Mouse (Mus musculus) midbrain, embryonic 16.5 days (tissue): ENCODE results near the gene Smurf2. TPM values are rescaled to one million over a fixed set of nuclear protein-coding genes. Genes with fewer than 3 reads are reported as not detected.
A peak's percentile ranks its signal among the peaks of the same experiment; 100 is the strongest.

Experiments
- ATAC-seq: fragments of 200-750 bp; cut with Nextera tagmentation; 2 replicates; pipeline ENCODE4 v1.8.0; 2017; ENCODE audit warnings: moderate TSS enrichment
- H3K27ac ChIP-seq: fragments of 300-500 bp; sonication (generic); 2 replicates; pipeline ENCODE4 v1.5.1; 2014; ENCODE audit warnings: mild to moderate bottlenecking, low read length, mixed read lengths
- H3K27me3 ChIP-seq: fragments of 300-500 bp; sonication (generic); 2 replicates; pipeline ENCODE4 v1.6.1; 2014; ENCODE audit warnings: low read depth, low read length, mixed read lengths; ENCODE audit not compliant: control insufficient read depth, insufficient read depth
- H3K36me3 ChIP-seq: fragments of 300-500 bp; sonication (generic); 2 replicates; pipeline ENCODE4 v1.6.1; 2014; ENCODE audit warnings: mild to moderate bottlenecking, low read length, moderate library complexity, mixed read lengths; ENCODE audit not compliant: control insufficient read depth, insufficient read depth
- H3K4me1 ChIP-seq: fragments of 300-500 bp; sonication (generic); 2 replicates; pipeline ENCODE4 v1.6.1; 2014; ENCODE audit warnings: mild to moderate bottlenecking, low read length, mixed read lengths; ENCODE audit not compliant: control insufficient read depth, insufficient read depth
- H3K4me2 ChIP-seq: fragments of 300-500 bp; sonication (generic); 2 replicates; pipeline ENCODE4 v1.6.1; 2014; ENCODE audit warnings: mild to moderate bottlenecking, low read length, mixed read lengths
- H3K4me3 ChIP-seq: fragments of 300-500 bp; sonication (generic); 2 replicates; pipeline ENCODE4 v1.5.1; 2014; ENCODE audit warnings: low read depth, mild to moderate bottlenecking, low read length, moderate library complexity, mixed read lengths
- H3K9ac ChIP-seq: fragments of 300-500 bp; sonication (generic); 2 replicates; pipeline ENCODE4 v1.6.1; 2014; ENCODE audit warnings: low read depth, low read length, mixed read lengths
- H3K9me3 ChIP-seq: fragments of 300-500 bp; sonication (generic); replicated peaks from 2 replicates; pipeline ENCODE4 v1.6.1; 2014; ENCODE audit warnings: mild to moderate bottlenecking, low read length, mixed read lengths; ENCODE audit not compliant: control insufficient read depth, poor library complexity, severe bottlenecking
- WGBS: fragments of 180-500 bp; shearing (Covaris S2); extraction: QIAGEN DNeasy Blood & Tissue Kit; methylation state at CpG from one replicate; pipeline ENCODE4 v1.1.7; 2014; 5-methylcytosine and 5-hydroxymethylcytosine counted together
- polyA plus RNA-seq: library from polyadenylated mRNA; unstranded; fragments of >200 nt; fragmentation: Nextera tagmentation; extraction: Ambion mirVana; gene quantifications from 2 replicates; pipeline ENCODE4 v1.2.1, GENCODE M21; 2015

Smurf2 gene
- polyA plus RNA-seq, 1 experiment from 2014 or later = 11.3 TPM

DNA sequence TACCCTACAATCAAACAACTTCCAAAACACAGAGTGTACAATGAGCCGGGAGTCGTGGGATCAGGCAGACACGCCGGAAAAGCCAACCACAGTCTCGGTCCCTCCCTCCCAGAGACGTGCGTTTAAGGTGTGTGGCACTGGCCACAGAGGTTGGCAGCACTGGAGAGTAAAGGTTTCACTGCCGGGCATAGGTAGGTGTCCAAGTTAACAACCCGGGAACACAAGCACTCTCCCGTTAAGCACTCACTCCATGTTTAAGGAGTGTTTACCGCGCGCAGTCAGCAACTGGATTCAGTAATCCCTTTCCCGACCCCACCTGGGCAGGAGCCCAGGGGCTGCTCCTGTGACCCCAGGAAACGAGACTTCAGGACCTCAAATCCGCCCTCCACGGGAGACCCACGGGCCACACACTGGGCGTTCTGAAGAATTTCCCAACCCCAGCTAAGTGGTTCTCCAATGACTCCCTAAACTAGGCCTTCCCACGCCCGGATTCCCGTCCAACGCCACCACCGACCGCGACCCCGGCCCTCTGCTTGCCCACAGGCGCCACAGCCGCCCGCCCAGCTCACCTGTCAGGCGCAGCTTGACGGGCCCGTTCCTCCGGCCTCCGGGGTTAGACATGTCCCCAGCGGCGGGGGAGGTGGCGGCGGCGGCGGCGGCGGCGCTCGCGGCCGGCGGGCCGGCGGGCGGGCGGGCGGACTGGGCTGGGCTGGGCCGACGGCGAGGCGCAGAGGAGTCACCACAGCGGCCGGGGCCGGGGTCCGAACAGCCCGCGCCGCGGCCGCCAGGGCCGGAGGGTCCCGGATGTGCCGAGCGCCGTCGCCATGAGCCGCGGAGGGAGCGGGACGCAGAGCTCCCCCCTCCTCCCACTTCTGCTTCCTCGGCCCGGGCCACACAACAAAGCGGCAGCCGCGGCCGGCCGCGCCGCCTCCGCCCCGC lies 634 bp downstream of the Smurf2 start:
- H3K4me3 ChIP-seq = peak overlapping the region; percentile 97

GRCm38 (mm10) chr11:106918901-106919300 lies 1.6 kb downstream of the Smurf2 start:
- peak overlapping the region; percentile 97 for H3K4me3 ChIP-seq
- no peak overlapping the region for H3K9ac ChIP-seq
- H3K4me2 ChIP-seq = peak overlapping the region; percentile 56
- ATAC-seq = no peak
- 16% methylated on average over 8 of the region's 8 CpGs for WGBS
- no peak overlapping the region for H3K27ac ChIP-seq
- H3K4me1 ChIP-seq = peaks cover 21% of the 10 kb centered on the region
- no peaks in the 10 kb centered on the region for H3K36me3 ChIP-seq
- H3K9me3 ChIP-seq = no peaks in the 10 kb centered on the region
- no peaks in the 10 kb centered on the region for H3K27me3 ChIP-seq

More for the DNA sequence above, 634 bp downstream of the Smurf2 start:
- Histone ChIP-seq H3K9ac (peak overlapping the region; percentile 91), H3K36me3 (no peaks in the 10 kb centered on the region), H3K27me3 (no peaks in the 10 kb centered on the region), H3K4me1 (peaks cover 21% of the 10 kb centered on the region), H3K9me3 (no peaks in the 10 kb centered on the region), H3K4me2 (peak overlapping the region; percentile 56), H3K27ac (peak overlapping the region; percentile 92)
- WGBS = under 1% methylated on average over 36 of the region's 87 CpGs
- ATAC-seq = peak; percentile 88

- ATAC-seq = no peak
- Histone ChIP-seq H3K4me1 (peaks cover 3% of the 10 kb centered on the region; the same call in 1 of the 2 replicates), H3K27me3 (no peaks in the 10 kb centered on the region), H3K4me3 (no peak overlapping the region), H3K9me3 (no peaks in the 10 kb centered on the region), H3K27ac (no peak overlapping the region), H3K9ac (no peak overlapping the region), H3K4me2 (no peak overlapping the region), H3K36me3 (no peaks in the 10 kb centered on the region)
These were observed 9.3 kb downstream of the Smurf2 start for GRCm38 (mm10) chr11:106911257-106911656.

GRCm38 (mm10) chr11:106908016-106908415 lies 12.5 kb downstream of the Smurf2 start:
- Histone ChIP-seq H3K4me2 (no peak overlapping the region), H3K27ac (no peak overlapping the region), H3K4me3 (no peak overlapping the region), H3K9me3 (no peaks in the 10 kb centered on the region), H3K9ac (no peak overlapping the region), H3K27me3 (no peaks in the 10 kb centered on the region), H3K36me3 (no peaks in the 10 kb centered on the region), H3K4me1 (no peaks in the 10 kb centered on the region)
- ATAC-seq = no peak

GRCm38 (mm10) chr11:106907253-106907652 lies 13.3 kb downstream of the Smurf2 start:
- no peak for ATAC-seq
- H3K4me1 ChIP-seq = no peaks in the 10 kb centered on the region

DNA sequence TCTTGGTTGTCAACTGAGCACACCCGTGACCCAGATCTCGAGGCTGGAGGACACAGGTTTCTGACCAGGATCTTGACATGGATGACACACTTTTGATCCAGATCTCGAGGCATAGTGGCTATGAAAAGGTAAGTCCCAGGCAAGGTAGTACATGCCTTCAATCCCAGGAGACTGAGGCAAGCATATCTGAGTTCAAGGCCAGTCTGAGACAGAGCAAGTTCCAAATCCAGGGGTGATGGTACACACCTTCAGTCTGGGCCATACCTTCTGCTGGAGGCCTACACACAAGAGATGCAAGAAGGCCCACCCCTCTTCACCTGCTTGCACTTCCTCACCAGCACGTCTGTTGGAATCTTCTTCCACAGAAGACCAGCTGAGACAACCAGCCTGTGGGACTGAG lies 14.8 kb downstream of the Smurf2 start:
- no peak overlapping the region for H3K27ac ChIP-seq
- H3K9me3 ChIP-seq = no peaks in the 10 kb centered on the region
- no peak overlapping the region for H3K4me3 ChIP-seq
- H3K9ac ChIP-seq = no peak overlapping the region
- H3K4me2 ChIP-seq = no peak overlapping the region
- no peaks in the 10 kb centered on the region for H3K27me3 ChIP-seq
- 96% methylated on average over 4 of the region's 4 CpGs for WGBS
- H3K4me1 ChIP-seq = no peaks in the 10 kb centered on the region; the same call in 1 of the 2 replicates
- no peak for ATAC-seq
- no peaks in the 10 kb centered on the region for H3K36me3 ChIP-seq

More at GRCm38 (mm10) chr11:106907253-106907652, 13.3 kb downstream of the Smurf2 start:
- Histone ChIP-seq H3K4me2 (no peak overlapping the region), H3K4me3 (no peak overlapping the region), H3K27me3 (no peaks in the 10 kb centered on the region), H3K36me3 (no peaks in the 10 kb centered on the region), H3K9me3 (no peaks in the 10 kb centered on the region), H3K27ac (no peak overlapping the region), H3K9ac (no peak overlapping the region)
- 86% methylated on average over 1 of the region's 1 CpGs for WGBS

DNA sequence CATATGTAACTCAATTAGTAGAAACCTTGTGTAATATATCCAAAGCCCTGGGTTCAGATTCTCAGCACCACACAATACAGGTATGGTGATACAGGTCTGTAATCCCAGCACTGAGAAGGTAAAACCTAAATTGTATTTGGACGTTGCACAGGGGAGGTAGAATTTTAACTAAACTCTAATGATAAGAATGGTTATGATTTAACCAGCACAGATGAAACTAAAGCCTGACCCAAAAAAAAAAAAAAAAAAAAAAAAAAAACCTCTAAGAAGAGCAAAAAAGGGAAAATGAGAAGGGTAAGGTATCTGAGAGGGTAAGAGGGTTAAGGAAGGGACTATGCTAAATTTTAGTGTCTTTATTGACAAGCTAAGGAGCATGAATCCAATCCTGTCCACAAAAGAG lies 20.7 kb downstream of the Smurf2 start:
- H3K9me3 ChIP-seq = no peaks in the 10 kb centered on the region
- no peak overlapping the region for H3K27ac ChIP-seq
- no peak overlapping the region for H3K4me3 ChIP-seq
- H3K9ac ChIP-seq = no peak overlapping the region
- ATAC-seq = no peak
- WGBS = 90% methylated on average over 1 of the region's 1 CpGs
- no peaks in the 10 kb centered on the region for H3K36me3 ChIP-seq
- H3K4me2 ChIP-seq = no peak overlapping the region
- no peaks in the 10 kb centered on the region; the same call in none of the 2 replicates for H3K4me1 ChIP-seq
- no peaks in the 10 kb centered on the region for H3K27me3 ChIP-seq

DNA sequence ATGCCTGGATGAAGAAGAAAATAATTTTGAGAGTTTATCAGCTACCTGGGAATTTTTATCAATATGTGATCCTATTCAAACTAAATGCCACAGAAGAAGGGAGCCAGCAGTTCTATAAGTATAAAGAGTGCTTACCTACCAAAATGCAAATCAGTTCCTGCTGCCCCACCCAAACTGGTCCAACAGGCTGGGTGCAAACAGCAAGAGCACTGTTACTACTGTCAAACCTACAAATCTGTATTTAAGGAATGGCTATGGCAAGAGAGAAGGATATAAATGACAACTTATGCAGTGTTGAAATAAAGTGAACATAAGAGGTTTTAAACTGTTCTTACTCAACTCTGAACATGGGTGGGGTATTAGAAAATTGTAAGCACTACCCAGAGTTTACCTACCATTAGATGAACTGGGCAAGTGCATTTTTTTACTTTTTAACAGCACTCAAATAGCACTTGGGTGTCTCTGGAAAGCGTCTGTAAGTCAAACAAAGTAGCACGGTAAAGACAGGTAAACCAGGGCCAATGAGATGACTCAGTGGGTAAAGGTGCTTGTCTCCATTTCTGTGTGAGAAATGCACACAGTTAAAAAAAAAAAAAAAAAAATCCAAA lies 23.9 kb downstream of the Smurf2 start:
- no peaks in the 10 kb centered on the region for H3K9me3 ChIP-seq
- H3K27me3 ChIP-seq = no peaks in the 10 kb centered on the region
- H3K9ac ChIP-seq = no peak overlapping the region
- no peak overlapping the region for H3K4me3 ChIP-seq
- H3K27ac ChIP-seq = no peak overlapping the region
- H3K4me1 ChIP-seq = no peaks in the 10 kb centered on the region; the same call in none of the 2 replicates
- no peak overlapping the region for H3K4me2 ChIP-seq
- no peaks in the 10 kb centered on the region for H3K36me3 ChIP-seq
- 85% methylated on average over 2 of the region's 2 CpGs for WGBS
- no peak for ATAC-seq

- no peaks in the 10 kb centered on the region for H3K9me3 ChIP-seq
- no peak overlapping the region for H3K4me3 ChIP-seq
- 86% methylated on average over 1 of the region's 1 CpGs for WGBS
- no peak for ATAC-seq
- H3K27ac ChIP-seq = no peak overlapping the region
- no peaks in the 10 kb centered on the region for H3K36me3 ChIP-seq
- H3K9ac ChIP-seq = no peak overlapping the region
- no peak overlapping the region for H3K4me2 ChIP-seq
- H3K4me1 ChIP-seq = peaks cover 3% of the 10 kb centered on the region; the same call in 1 of the 2 replicates
- no peaks in the 10 kb centered on the region for H3K27me3 ChIP-seq
These were observed 36.9 kb downstream of the Smurf2 start for GRCm38 (mm10) chr11:106883656-106884055.
